Mouse (Mus musculus): Measurements from ENCODE around the gene Spata9. TPM values are rescaled to one million over a fixed set of nuclear protein-coding genes. Genes with fewer than 3 reads are reported as not detected.
"Not testable (repeated sequence)": the region's sequence is repeated elsewhere in the genome, so short reads cannot be mapped to it uniquely, and the experiment has no call there.

The Spata9 gene
- 0.35 and 0.57 TPM in 2 replicates for polyA plus RNA-seq (2015; fragmentation: Nextera tagmentation; extraction: Ambion mirVana)

DNA sequence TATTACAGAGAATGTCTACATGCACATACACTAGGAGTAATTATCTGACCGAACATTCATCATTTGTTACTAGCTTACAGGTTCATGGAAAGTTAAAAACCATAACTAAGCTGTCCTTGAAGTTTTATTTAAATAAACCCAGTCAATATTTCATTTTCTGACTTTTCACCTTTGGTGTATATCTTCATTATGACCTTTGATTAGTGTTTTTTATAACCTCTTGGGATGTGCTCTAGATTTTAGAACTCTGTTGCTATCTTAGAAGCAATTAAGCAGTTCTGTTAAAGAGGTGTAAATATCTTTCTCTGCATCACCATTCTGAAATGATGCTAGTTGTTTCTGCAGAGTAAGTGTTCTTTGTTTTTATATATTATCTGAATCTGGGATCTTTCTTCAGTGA lies at the start of gene Spata9:
Spata9 (plus strand) TSS at position 301 of the 400 bp plus-strand sequence.
- H3K4me3 ChIP-seq (replicated peaks; ENCODE audit: low read length), result no peak within 1 kb of the TSS
- ATAC-seq (ENCODE audit: insufficient read depth, low FRiP score), result no peak
- 83% methylated on average over 1 of the region's 1 CpGs for WGBS

DNA sequence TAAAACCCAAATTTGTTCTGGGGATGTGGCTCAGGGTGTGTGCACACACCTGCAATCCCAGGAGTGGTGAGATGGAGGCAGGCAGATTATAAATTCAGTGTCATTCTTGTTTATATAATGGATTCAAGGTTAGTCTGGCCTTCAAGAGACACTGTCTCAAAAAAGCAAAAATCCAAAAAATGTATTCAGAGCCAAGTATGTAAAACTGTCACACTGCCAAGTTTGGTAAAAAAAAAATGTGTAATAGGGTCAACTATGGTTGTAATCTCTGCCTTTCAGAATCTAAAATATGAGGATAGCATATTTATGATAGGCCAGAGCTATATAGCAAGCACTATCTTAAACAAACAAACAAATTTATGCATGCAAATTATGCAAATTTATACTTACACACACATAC lies 39.0 kb upstream of the Spata9 start:
- Histone ChIP-seq H3K27ac (ENCODE audit: low read length) (no peak overlapping the region), H3K4me1 (ENCODE audit: control insufficient read depth, insufficient read depth, low read length) (no peaks in the 10 kb centered on the region), H3K27me3 (ENCODE audit: control insufficient read depth, insufficient read depth, low read length) (no peaks in the 10 kb centered on the region), H3K4me3 (replicated peaks; ENCODE audit: low read length) (no peak overlapping the region), H3K9me3 (replicated peaks; ENCODE audit: control insufficient read depth, low read length) (no peaks in the 10 kb centered on the region), H3K36me3 (ENCODE audit: control insufficient read depth, insufficient read depth, low read length) (no peaks in the 10 kb centered on the region), H3K4me2 (ENCODE audit: low read depth, low read length) (no peak overlapping the region), H3K9ac (ENCODE audit: low read length) (no peak overlapping the region)
- no peak for ATAC-seq (ENCODE audit: insufficient read depth, low FRiP score)

More for the DNA sequence above, at the start of gene Spata9:
- no peaks in the 10 kb centered on the region for H3K4me1 ChIP-seq (ENCODE audit: control insufficient read depth, insufficient read depth, low read length)
- H3K27ac ChIP-seq (ENCODE audit: low read length), result no peak within 1 kb of the TSS
- no peaks in the 10 kb centered on the region for H3K36me3 ChIP-seq (ENCODE audit: control insufficient read depth, insufficient read depth, low read length)
- H3K4me2 ChIP-seq (ENCODE audit: low read depth, low read length), result no peak within 1 kb of the TSS
- H3K9ac ChIP-seq (ENCODE audit: low read length), result no peak within 1 kb of the TSS
- H3K9me3 ChIP-seq (replicated peaks; ENCODE audit: control insufficient read depth, low read length), result no peaks in the 10 kb centered on the region
- H3K27me3 ChIP-seq (ENCODE audit: control insufficient read depth, insufficient read depth, low read length), result no peaks in the 10 kb centered on the region

DNA sequence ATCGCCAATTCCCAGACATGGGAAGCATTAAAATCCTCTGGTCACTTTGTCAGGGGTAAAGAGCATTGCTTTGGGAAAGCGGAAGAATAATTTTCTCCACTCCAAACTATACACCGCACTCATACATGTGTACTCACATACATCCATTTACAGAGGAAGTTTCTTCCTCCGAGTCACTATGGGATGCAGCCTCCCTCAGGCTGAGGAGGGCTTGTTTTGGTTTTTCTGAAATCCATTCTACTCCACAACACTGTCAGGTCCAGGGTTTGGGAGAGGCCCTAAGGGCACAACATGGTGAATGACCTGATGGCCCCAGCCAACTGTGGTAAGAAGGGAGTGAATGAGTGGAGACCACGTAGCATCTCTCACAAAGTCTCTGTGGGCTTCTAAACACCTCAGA lies 37.9 kb upstream of the Spata9 start:
- H3K4me2 ChIP-seq (ENCODE audit: low read depth, low read length); H3K36me3 ChIP-seq (ENCODE audit: control insufficient read depth, insufficient read depth, low read length); H3K9me3 ChIP-seq (replicated peaks; ENCODE audit: control insufficient read depth, low read length); H3K27ac ChIP-seq (ENCODE audit: low read length); H3K4me1 ChIP-seq (ENCODE audit: control insufficient read depth, insufficient read depth, low read length); H3K27me3 ChIP-seq (ENCODE audit: control insufficient read depth, insufficient read depth, low read length); H3K4me3 ChIP-seq (replicated peaks; ENCODE audit: low read length); ATAC-seq (ENCODE audit: insufficient read depth, low FRiP score); H3K9ac ChIP-seq (ENCODE audit: low read length): not testable (repeated sequence)
- WGBS, result 93% methylated on average over 5 of the region's 5 CpGs

DNA sequence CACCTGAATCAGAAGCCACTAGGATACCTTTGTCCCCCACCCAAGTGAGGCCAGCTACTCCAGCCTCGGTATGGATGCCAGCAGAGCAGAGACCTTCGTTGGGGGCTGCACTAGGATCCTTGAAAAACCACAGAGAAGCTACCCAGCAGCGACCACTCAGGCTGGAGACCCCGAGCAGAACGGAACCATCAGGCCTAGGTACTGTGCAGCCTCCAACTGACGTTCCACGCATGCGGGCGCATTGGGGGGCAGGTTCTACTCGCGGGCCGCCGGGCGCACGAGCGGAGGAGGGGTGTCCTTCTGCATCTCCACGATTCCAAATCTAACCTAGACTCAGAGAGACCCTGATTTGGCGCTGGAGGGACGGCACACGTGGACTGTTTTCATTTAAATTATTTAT lies 36.9 kb upstream of the Spata9 start:
- Histone ChIP-seq H3K4me2 (ENCODE audit: low read depth, low read length) (no peak overlapping the region), H3K9ac (ENCODE audit: low read length) (no peak overlapping the region), H3K27me3 (ENCODE audit: control insufficient read depth, insufficient read depth, low read length) (no peaks in the 10 kb centered on the region), H3K27ac (ENCODE audit: low read length) (no peak overlapping the region), H3K9me3 (replicated peaks; ENCODE audit: control insufficient read depth, low read length) (no peaks in the 10 kb centered on the region), H3K4me1 (ENCODE audit: control insufficient read depth, insufficient read depth, low read length) (no peaks in the 10 kb centered on the region), H3K36me3 (ENCODE audit: control insufficient read depth, insufficient read depth, low read length) (no peaks in the 10 kb centered on the region), H3K4me3 (replicated peaks; ENCODE audit: low read length) (no peak overlapping the region)
- 92% methylated on average over 20 of the region's 20 CpGs for WGBS
- ATAC-seq (ENCODE audit: insufficient read depth, low FRiP score), result no peak

DNA sequence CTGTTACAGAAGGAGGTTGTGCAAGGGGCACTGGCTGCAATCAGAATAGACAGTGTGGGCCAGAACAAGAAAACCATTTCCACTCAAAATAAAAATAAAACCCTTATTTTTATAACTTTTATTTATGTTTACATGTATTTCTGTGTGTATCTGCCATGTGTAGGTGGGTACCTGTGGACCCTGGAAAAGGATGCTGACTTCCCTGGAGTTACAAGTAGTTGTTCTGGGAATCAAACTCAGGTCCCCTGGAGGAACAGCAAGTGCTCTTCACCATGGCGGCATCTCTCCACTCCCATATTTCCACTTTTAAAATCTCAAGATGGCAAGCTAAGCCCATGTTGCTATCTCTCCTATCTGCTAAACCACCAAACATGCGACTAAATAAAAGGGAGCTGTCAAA lies 36.3 kb upstream of the Spata9 start:
- H3K27ac ChIP-seq (ENCODE audit: low read length), result no peak overlapping the region
- no peaks in the 10 kb centered on the region for H3K36me3 ChIP-seq (ENCODE audit: control insufficient read depth, insufficient read depth, low read length)
- no peak overlapping the region for H3K4me2 ChIP-seq (ENCODE audit: low read depth, low read length)
- H3K9me3 ChIP-seq (replicated peaks; ENCODE audit: control insufficient read depth, low read length), result no peaks in the 10 kb centered on the region
- H3K4me1 ChIP-seq (ENCODE audit: control insufficient read depth, insufficient read depth, low read length), result no peaks in the 10 kb centered on the region
- WGBS, result 55% methylated on average over 2 of the region's 2 CpGs
- ATAC-seq (ENCODE audit: insufficient read depth, low FRiP score), result no peak
- H3K27me3 ChIP-seq (ENCODE audit: control insufficient read depth, insufficient read depth, low read length), result no peaks in the 10 kb centered on the region
- H3K9ac ChIP-seq (ENCODE audit: low read length), result no peak overlapping the region
- no peak overlapping the region for H3K4me3 ChIP-seq (replicated peaks; ENCODE audit: low read length)

DNA sequence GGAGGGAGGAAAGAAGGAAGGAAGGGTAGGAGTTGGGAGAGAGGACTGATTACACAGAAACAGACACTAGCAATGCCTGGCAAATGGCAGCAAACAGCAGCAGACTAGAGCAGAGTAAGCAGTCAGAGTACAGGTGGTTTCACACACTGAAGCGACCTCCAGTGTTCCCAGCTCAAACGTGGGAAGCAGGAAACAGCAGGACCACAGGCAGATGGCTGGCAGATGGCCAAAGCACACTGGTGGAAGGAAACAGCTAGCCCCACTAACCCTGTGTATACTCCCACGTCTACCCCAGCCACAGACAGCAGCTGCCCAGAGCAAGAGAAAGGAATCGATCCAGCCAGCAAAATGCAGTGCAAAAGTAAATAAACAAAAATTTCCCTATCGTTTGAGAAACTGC lies 35.9 kb upstream of the Spata9 start:
- Histone ChIP-seq H3K9ac (ENCODE audit: low read length) (no peak overlapping the region), H3K4me1 (ENCODE audit: control insufficient read depth, insufficient read depth, low read length) (no peaks in the 10 kb centered on the region), H3K27me3 (ENCODE audit: control insufficient read depth, insufficient read depth, low read length) (no peaks in the 10 kb centered on the region), H3K36me3 (ENCODE audit: control insufficient read depth, insufficient read depth, low read length) (no peaks in the 10 kb centered on the region), H3K4me3 (replicated peaks; ENCODE audit: low read length) (no peak overlapping the region), H3K27ac (ENCODE audit: low read length) (no peak overlapping the region), H3K4me2 (ENCODE audit: low read depth, low read length) (no peak overlapping the region), H3K9me3 (replicated peaks; ENCODE audit: control insufficient read depth, low read length) (no peaks in the 10 kb centered on the region)
- peak; percentile 88; the same call in 1 of the 2 replicates for ATAC-seq (ENCODE audit: insufficient read depth, low FRiP score)
- WGBS, result 8% methylated on average over 5 of the region's 5 CpGs

DNA sequence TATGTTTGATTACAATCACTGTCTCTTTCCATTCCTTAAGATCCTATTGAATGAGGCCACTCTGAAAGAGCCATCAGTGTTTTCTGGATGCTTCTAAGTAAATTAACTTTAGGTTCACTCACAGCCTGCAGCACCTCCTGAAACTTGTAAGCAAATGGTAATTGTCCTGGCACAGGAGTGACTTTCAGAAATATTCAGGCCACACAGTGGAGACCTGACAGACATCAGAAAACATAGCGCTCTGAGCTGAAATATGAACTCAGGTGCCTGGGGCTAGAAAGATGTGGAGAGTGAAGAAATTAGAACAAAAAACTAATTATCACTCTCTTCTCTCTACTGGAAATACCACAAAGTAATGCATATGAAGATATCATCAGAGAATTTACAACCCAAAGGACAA lies 33.7 kb upstream of the Spata9 start:
- WGBS, result 85% methylated on average over 1 of the region's 1 CpGs
- Histone ChIP-seq H3K4me3 (replicated peaks; ENCODE audit: low read length) (no peak overlapping the region), H3K27me3 (ENCODE audit: control insufficient read depth, insufficient read depth, low read length) (no peaks in the 10 kb centered on the region)

DNA sequence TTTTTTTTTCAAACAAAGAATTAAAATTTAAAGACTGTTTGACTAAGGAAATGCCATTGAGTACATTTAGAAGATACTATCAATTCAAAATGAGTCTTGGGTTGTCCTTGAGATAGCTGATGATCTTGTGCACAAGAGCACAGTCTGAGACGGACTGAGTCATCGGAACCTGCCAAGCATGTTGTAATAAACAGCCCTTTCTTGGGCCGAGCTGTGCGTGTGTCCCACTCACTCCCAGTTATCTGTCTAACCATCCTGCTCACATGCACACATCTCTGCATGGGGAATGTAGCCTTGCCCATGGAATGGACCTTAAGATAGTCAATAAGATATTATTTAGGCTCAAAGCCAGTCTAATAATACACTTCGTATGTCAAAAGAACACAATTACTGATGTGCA lies 28.1 kb upstream of the Spata9 start:
- no peaks in the 10 kb centered on the region for H3K27me3 ChIP-seq (ENCODE audit: control insufficient read depth, insufficient read depth, low read length)
- H3K4me3 ChIP-seq (replicated peaks; ENCODE audit: low read length), result no peak overlapping the region
- no peak for ATAC-seq (ENCODE audit: insufficient read depth, low FRiP score)
- H3K36me3 ChIP-seq (ENCODE audit: control insufficient read depth, insufficient read depth, low read length), result peaks cover 2% of the 10 kb centered on the region; the same call in 1 of the 2 replicates
- WGBS, result 90% methylated on average over 5 of the region's 5 CpGs
- peaks cover 10% of the 10 kb centered on the region; the same call in 1 of the 2 replicates for H3K4me1 ChIP-seq (ENCODE audit: control insufficient read depth, insufficient read depth, low read length)
- H3K9ac ChIP-seq (ENCODE audit: low read length), result no peak overlapping the region
- no peaks in the 10 kb centered on the region for H3K9me3 ChIP-seq (replicated peaks; ENCODE audit: control insufficient read depth, low read length)
- no peak overlapping the region for H3K4me2 ChIP-seq (ENCODE audit: low read depth, low read length)
- no peak overlapping the region for H3K27ac ChIP-seq (ENCODE audit: low read length)

More for the DNA sequence above, 33.7 kb upstream of the Spata9 start:
- no peaks in the 10 kb centered on the region; the same call in 1 of the 2 replicates for H3K36me3 ChIP-seq (ENCODE audit: control insufficient read depth, insufficient read depth, low read length)
- H3K9me3 ChIP-seq (replicated peaks; ENCODE audit: control insufficient read depth, low read length), result no peaks in the 10 kb centered on the region
- no peak overlapping the region for H3K27ac ChIP-seq (ENCODE audit: low read length)
- no peak overlapping the region for H3K4me2 ChIP-seq (ENCODE audit: low read depth, low read length)
- H3K4me1 ChIP-seq (ENCODE audit: control insufficient read depth, insufficient read depth, low read length), result no peaks in the 10 kb centered on the region
- no peak overlapping the region for H3K9ac ChIP-seq (ENCODE audit: low read length)
- no peak for ATAC-seq (ENCODE audit: insufficient read depth, low FRiP score)

DNA sequence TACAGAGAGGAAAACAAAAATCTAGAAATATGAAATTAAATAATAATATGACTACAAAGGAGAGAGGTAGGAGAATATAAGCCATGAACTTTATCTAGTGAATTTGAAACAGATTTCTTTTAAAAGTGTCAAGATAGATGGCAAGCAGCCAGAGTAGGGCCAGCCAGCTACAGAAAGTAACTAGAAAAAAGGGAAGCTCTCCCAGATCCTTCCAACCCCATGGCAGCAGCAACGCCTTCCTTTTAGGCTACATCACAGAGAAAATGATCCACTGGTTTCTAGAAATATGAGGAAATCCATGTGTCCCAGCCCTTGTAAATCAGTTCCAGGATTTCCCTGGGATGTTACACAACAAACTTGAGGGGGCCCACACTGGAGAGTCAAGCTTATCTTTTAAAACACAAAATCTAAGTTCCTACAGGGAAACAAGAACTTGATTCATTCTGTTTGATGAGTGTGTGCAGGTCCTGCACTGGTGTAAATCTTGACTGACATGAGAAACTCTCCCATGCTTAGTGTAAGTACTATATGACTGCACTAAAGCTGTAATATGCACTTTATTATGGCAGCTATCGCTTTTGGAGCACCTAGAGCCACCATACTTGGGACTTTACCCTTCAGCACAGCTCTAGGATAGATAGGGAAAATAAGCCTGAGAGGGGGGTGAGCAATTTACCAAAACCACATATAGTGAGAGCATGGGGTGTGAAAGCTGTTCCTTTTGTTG lies 26.0 kb upstream of the Spata9 start:
- Histone ChIP-seq H3K4me3 (replicated peaks; ENCODE audit: low read length) (peak overlapping the region; percentile 14; the same call in 1 of the 2 replicates), H3K27me3 (ENCODE audit: control insufficient read depth, insufficient read depth, low read length) (no peaks in the 10 kb centered on the region), H3K9ac (ENCODE audit: low read length) (no peak overlapping the region; the same call in 1 of the 2 replicates), H3K27ac (ENCODE audit: low read length) (no peak overlapping the region; the same call in 1 of the 2 replicates), H3K36me3 (ENCODE audit: control insufficient read depth, insufficient read depth, low read length) (peaks cover 2% of the 10 kb centered on the region; the same call in 1 of the 2 replicates), H3K9me3 (replicated peaks; ENCODE audit: control insufficient read depth, low read length) (no peaks in the 10 kb centered on the region), H3K4me1 (ENCODE audit: control insufficient read depth, insufficient read depth, low read length) (peaks cover 15% of the 10 kb centered on the region; the same call in 1 of the 2 replicates), H3K4me2 (ENCODE audit: low read depth, low read length) (peak overlapping the region; percentile 44)
- no peak for ATAC-seq (ENCODE audit: insufficient read depth, low FRiP score)
- 65% methylated on average over 2 of the region's 2 CpGs for WGBS
